Mouse (Mus musculus) c-Kit-positive CD71-positive TER-119-positive erythroid progenitor cells, embryonic 14.5 days (primary cell): ENCODE results near the gene Lhcgr.
"Not testable (repeated sequence)": the region's sequence is repeated elsewhere in the genome, so short reads cannot be mapped to it uniquely, and the experiment has no call there.

Source experiments
- DNase-seq: peaks from one replicate; pipeline ENCODE4 v3.0.0-alpha.2; 2013; ENCODE audit warnings: low spot score

Gene Lhcgr

GRCm38 (mm10) chr17:88791440-88792152 is at the start of gene Lhcgr:
Gene Lhcgr, minus strand, starts transcription at chr17:88791990.
- DNase-seq = no peak

- DNase-seq = no peak
Observed at GRCm38 (mm10) chr17:88817601-88818000, 25.8 kb upstream of the Lhcgr start.

- DNase-seq = not testable (repeated sequence)
Observed at GRCm38 (mm10) chr17:88812943-88813342, 21.2 kb upstream of the Lhcgr start.

- no peak for DNase-seq
Observed at GRCm38 (mm10) chr17:88810807-88811206, 19.0 kb upstream of the Lhcgr start.

- no peak for DNase-seq
Observed at GRCm38 (mm10) chr17:88806421-88806820, 14.6 kb upstream of the Lhcgr start.

- no peak for DNase-seq
Observed at GRCm38 (mm10) chr17:88803441-88803840, 11.7 kb upstream of the Lhcgr start.

- DNase-seq = no peak
Observed at GRCm38 (mm10) chr17:88790680-88791079, 1.1 kb downstream of the Lhcgr start.

GRCm38 (mm10) chr17:88788392-88788791 is 3.4 kb downstream of the Lhcgr start:
- DNase-seq = no peak

GRCm38 (mm10) chr17:88786881-88787280 is 4.9 kb downstream of the Lhcgr start:
- DNase-seq = no peak

- no peak for DNase-seq
Observed at GRCm38 (mm10) chr17:88786385-88786784, 5.4 kb downstream of the Lhcgr start.

- DNase-seq = no peak
Observed at GRCm38 (mm10) chr17:88779148-88779547, 12.6 kb downstream of the Lhcgr start.

- DNase-seq = no peak
Observed at GRCm38 (mm10) chr17:88774103-88774526, 17.7 kb downstream of the Lhcgr start.

GRCm38 (mm10) chr17:88770081-88770480 is 21.7 kb downstream of the Lhcgr start:
- DNase-seq = no peak

GRCm38 (mm10) chr17:88769283-88769859 is 22.4 kb downstream of the Lhcgr start:
- DNase-seq = no peak

GRCm38 (mm10) chr17:88766857-88767256 is 24.9 kb downstream of the Lhcgr start:
- no peak for DNase-seq

- no peak for DNase-seq
Observed at GRCm38 (mm10) chr17:88764136-88764485, 27.7 kb downstream of the Lhcgr start.

- DNase-seq = no peak
Observed at GRCm38 (mm10) chr17:88763396-88764135, 28.2 kb downstream of the Lhcgr start.

GRCm38 (mm10) chr17:88758003-88758437 is 33.8 kb downstream of the Lhcgr start:
- DNase-seq = no peak

- no peak for DNase-seq
Observed at GRCm38 (mm10) chr17:88755776-88756175, 36.0 kb downstream of the Lhcgr start.

GRCm38 (mm10) chr17:88753472-88753857 is 38.3 kb downstream of the Lhcgr start:
- DNase-seq = no peak

- DNase-seq = no peak
Observed at GRCm38 (mm10) chr17:88752827-88753471, 38.8 kb downstream of the Lhcgr start.

- DNase-seq = no peak
Observed at GRCm38 (mm10) chr17:88749646-88750045, 42.1 kb downstream of the Lhcgr start.

- DNase-seq = no peak
Observed at GRCm38 (mm10) chr17:88706231-88706649, 85.5 kb downstream of the Lhcgr start.
